Mouse (Mus musculus) brain, embryonic 18.5 days (tissue): ENCODE results near the gene Ddc.
A peak's percentile ranks its signal among the peaks of the same experiment; 100 is the strongest.

Source experiments
- DNase-seq: peaks from one replicate; pipeline ENCODE4 v3.0.0-alpha.2; 2012; ENCODE audit warnings: low read depth, low spot score

Ddc gene

GRCm38 (mm10) chr11:11877891-11878277 is 20.1 kb downstream of the Ddc start:
- DNase-seq, result no peak

GRCm38 (mm10) chr11:11876366-11876765 is 21.6 kb downstream of the Ddc start:
- DNase-seq, result no peak

- DNase-seq, result no peak
Measured at GRCm38 (mm10) chr11:11875230-11875629, 22.7 kb downstream of the Ddc start.

- DNase-seq, result no peak
Measured at GRCm38 (mm10) chr11:11873023-11873908, 24.7 kb downstream of the Ddc start.

GRCm38 (mm10) chr11:11872140-11872795 is 25.7 kb downstream of the Ddc start:
- DNase-seq, result no peak

GRCm38 (mm10) chr11:11871197-11871813 is 26.6 kb downstream of the Ddc start:
- DNase-seq, result no peak

GRCm38 (mm10) chr11:11867971-11868481 is 29.9 kb downstream of the Ddc start:
- peak; percentile 42 for DNase-seq

GRCm38 (mm10) chr11:11866696-11867095 is 31.2 kb downstream of the Ddc start:
- no peak for DNase-seq

- DNase-seq, result no peak
Measured at GRCm38 (mm10) chr11:11865128-11865527, 32.8 kb downstream of the Ddc start.

- DNase-seq, result no peak
Measured at GRCm38 (mm10) chr11:11864446-11865101, 33.4 kb downstream of the Ddc start.

- no peak for DNase-seq
Measured at GRCm38 (mm10) chr11:11862502-11862901, 35.4 kb downstream of the Ddc start.

GRCm38 (mm10) chr11:11856959-11857358 is 41.0 kb downstream of the Ddc start:
- DNase-seq, result no peak

- no peak for DNase-seq
Measured at GRCm38 (mm10) chr11:11855685-11856131, 42.2 kb downstream of the Ddc start.

GRCm38 (mm10) chr11:11855061-11855672 is 42.8 kb downstream of the Ddc start:
- no peak for DNase-seq

- no peak for DNase-seq
Measured at GRCm38 (mm10) chr11:11853731-11854461, 44.0 kb downstream of the Ddc start.

GRCm38 (mm10) chr11:11851957-11852505 is 45.9 kb downstream of the Ddc start:
- DNase-seq, result no peak

GRCm38 (mm10) chr11:11850476-11851267 is 47.3 kb downstream of the Ddc start:
- DNase-seq, result no peak

- no peak for DNase-seq
Measured at GRCm38 (mm10) chr11:11849513-11850311, 48.2 kb downstream of the Ddc start.

GRCm38 (mm10) chr11:11848467-11848866 is 49.5 kb downstream of the Ddc start:
- no peak for DNase-seq
